Mouse (Mus musculus): ENCODE measurements at regions not wholly inside any gene's neighbourhood (a gene's known extent, or its start where the extent isn't known, plus 50 kb on each side); places are given as distances from the start of the nearest gene placed in this dataset.

- DNase-seq, result peak; percentile 38 to 39
- intact Hi-C loops (cut with DNase I), result no loop called here
Observed at GRCm38 (mm10) chr9:42196552-42196951, 67.5 kb downstream of the Sc5d start.

GRCm38 (mm10) chr9:42196110-42196509 lies 67.9 kb downstream of the Sc5d start:
- intact Hi-C loops (cut with DNase I), result no loop called here
- no peak for DNase-seq

GRCm38 (mm10) chr9:42195651-42196050 lies 68.4 kb downstream of the Sc5d start:
- intact Hi-C loops (cut with DNase I), result no loop called here
- peak in 1 of 2 experiments; percentile 18 for DNase-seq

DNA sequence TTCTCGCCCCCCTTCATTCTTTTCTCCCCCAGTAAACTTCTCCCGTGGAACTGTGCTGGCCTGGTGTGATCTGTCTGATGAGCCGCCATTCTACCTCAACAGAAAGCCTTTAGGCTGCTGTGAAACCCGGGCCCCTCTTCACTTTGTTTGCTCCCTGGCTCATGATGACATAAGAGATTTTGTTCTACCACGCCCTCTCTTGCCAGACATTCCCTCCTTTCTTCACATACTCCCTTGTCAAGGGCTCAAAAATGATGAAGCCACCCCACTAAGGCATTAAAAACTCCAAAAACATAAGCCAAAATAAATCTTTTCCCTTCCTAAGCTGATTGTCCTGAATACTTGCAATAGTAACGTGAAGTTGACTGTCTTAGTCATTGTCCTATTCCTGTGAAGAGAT lies 69.1 kb downstream of the Sc5d start:
- intact Hi-C loops (cut with DNase I), result no loop called here
- no peak for DNase-seq

GRCm38 (mm10) chr9:42194176-42194575 lies 69.9 kb downstream of the Sc5d start:
- DNase-seq, result no peak
- intact Hi-C loops (cut with DNase I), result no loop called here

GRCm38 (mm10) chr9:42192967-42193733 lies 69.1 kb upstream of the Sorl1 start:
- intact Hi-C loops (cut with DNase I), result no loop called here
- DNase-seq, result no peak

- DNase-seq, result peak in 1 of 2 experiments; percentile 45
- intact Hi-C loops (cut with DNase I), result no loop called here
Observed at GRCm38 (mm10) chr9:42187371-42188228, 63.5 kb upstream of the Sorl1 start.

DNA sequence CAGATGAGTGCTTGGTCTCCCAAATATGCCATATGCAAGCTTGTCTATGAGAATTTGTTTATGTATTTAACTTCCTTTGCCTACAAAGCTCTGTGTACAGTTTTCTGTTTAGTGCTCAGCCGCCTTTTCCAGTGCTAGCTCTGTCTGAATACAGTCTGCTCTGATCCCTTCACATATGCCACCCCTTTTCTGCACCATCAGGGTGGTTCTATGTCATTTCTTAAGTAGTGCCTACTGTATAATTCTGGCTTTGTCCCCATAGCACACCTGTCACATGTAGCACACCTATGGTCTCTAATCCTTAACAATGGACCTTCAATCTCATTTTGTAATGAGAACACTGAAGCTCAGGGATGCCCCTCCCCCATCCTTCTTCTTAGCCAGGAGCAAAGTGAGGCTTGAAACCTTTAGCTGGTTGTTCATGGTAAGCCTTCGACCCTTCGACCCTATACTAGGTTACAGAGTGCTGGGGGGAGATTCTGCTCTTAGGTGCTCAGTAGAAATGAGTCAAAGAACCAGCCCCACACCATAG lies 60.1 kb upstream of the Sorl1 start:
- DNase-seq, result no peak
- intact Hi-C loops (cut with DNase I), result no loop called here

DNA sequence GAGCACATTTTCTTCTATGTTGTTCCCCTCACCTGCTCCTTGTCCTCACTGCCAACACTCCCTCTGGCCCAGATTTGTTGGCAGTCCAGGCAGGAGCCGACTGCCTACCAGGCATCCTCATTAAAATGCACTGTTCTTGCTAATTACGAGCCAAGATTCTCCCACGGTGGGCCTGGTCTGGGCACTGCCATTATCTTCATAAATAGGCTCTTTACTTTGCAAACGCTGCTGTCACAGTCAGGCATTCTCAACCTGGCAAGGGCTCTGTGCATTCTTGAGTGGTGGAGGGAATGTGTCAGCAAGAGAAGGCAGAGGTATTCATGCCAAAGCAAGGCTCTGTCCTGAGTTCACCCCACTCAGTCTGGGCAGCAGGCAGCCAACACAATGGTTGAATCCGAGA lies 59.4 kb upstream of the Sorl1 start:
- DNase-seq, result peak; percentile 33 to 58
- intact Hi-C loops (cut with DNase I), result no loop called here

- intact Hi-C loops (cut with DNase I), result no loop called here
- no peak for DNase-seq
Observed at GRCm38 (mm10) chr9:42182400-42182799, 58.3 kb upstream of the Sorl1 start.

DNA sequence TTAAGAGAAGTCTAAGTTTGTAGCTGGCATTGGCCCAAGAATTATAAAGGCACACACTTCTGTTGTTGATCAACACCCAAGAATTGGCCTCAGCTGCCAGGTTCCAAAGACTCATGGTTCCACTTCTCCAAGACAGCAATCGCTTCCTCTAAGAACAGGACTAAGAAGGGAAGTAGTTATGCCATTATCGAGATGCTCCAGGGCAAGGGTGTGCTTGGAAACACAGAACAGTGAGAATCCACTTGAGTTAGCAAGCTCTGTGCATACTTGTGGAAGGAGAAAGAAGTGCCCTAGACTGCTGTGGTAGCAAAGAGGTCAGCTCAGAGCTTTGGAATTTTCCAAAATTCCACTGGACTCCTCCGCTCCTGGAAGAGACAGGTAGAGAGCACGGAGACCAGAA lies 56.1 kb upstream of the Sorl1 start:
- peak in 1 of 2 experiments; percentile 9 for DNase-seq
- intact Hi-C loops (cut with DNase I), result no loop called here

DNA sequence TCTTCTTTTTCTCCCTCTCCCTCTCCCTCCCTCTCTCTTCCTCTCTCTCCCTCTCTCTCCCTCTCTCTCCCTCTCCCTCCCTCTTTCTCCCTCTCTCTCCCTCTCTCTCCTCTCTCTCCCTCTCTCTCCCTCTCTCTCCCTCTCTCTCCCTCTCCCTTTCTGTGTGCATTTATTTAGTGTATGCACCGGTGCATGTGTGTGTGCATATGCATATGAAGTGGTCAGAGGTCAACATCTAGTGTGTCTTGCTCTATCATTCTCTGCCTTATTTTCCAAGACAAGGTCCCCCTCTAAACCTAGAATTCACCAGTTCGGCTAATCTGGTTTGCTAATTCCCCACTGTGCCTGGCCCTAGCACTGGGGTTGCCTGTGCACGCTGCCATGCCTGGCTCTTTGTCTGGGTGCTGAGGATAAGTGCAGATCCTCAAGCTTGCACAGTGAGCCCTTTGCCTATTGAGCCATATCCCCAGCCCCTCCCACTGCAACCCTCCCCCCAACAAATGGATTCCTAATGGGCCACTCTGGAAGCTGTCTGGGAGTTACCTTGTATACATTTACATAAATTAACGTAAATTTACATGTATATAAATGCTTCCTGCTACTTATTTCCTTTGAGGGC lies 54.8 kb upstream of the Sorl1 start:
- DNase-seq, result no peak
- intact Hi-C loops (cut with DNase I), result no loop called here

GRCm38 (mm10) chr9:42174349-42174955 lies 50.4 kb upstream of the Sorl1 start:
- intact Hi-C loops (cut with DNase I), result no loop called here
- DNase-seq, result no peak
